Mouse (Mus musculus) hindbrain, embryonic 12.5 days (tissue): ENCODE measurements at regions not wholly inside any gene's neighbourhood (a gene's known extent, or its start where the extent isn't known, plus 50 kb on each side); places are given as distances from the start of the nearest gene placed in this dataset.

Source experiments
- ATAC-seq: fragments of 200-750 bp; cut with Nextera tagmentation; 2 replicates; pipeline ENCODE4 v1.8.0; 2017; ENCODE audit warnings: moderate TSS enrichment; ENCODE audit not compliant: low FRiP score
- H3K27ac ChIP-seq: fragments of 300-500 bp; sonication (generic); 2 replicates; pipeline ENCODE4 v1.5.1; 2016; ENCODE audit warnings: mild to moderate bottlenecking
- H3K27me3 ChIP-seq: fragments of 300-500 bp; sonication (generic); 2 replicates; pipeline ENCODE4 v1.6.1; 2016; ENCODE audit warnings: mild to moderate bottlenecking
- H3K36me3 ChIP-seq: fragments of 300-500 bp; sonication (generic); 2 replicates; pipeline ENCODE4 v1.6.1; 2016; ENCODE audit warnings: mild to moderate bottlenecking
- H3K4me1 ChIP-seq: fragments of 300-500 bp; sonication (generic); 2 replicates; pipeline ENCODE4 v1.6.1; 2016
- H3K4me2 ChIP-seq: fragments of 300-500 bp; sonication (generic); replicated peaks from 2 replicates; pipeline ENCODE4 v1.6.1; 2016; ENCODE audit warnings: mild to moderate bottlenecking
- H3K4me3 ChIP-seq: fragments of 300-500 bp; sonication (generic); 2 replicates; pipeline ENCODE4 v1.5.1; 2016; ENCODE audit warnings: mild to moderate bottlenecking
- H3K9ac ChIP-seq: fragments of 300-500 bp; sonication (generic); 2 replicates; pipeline ENCODE4 v1.6.1; 2016; ENCODE audit warnings: mild to moderate bottlenecking, moderate library complexity
- H3K9me3 ChIP-seq: fragments of 300-500 bp; sonication (generic); replicated peaks from 2 replicates; pipeline ENCODE4 v1.6.1; 2016; ENCODE audit warnings: mild to moderate bottlenecking
- WGBS: fragments of 180-500 bp; shearing (Covaris S2); methylation state at CpG from one replicate; pipeline ENCODE4 v1.1.7; 2016; 5-methylcytosine and 5-hydroxymethylcytosine counted together

GRCm38 (mm10) chr11:112370941-112371340 is 411.1 kb upstream of the Sox9 start:
- H3K9me3 ChIP-seq: no peaks in the 10 kb centered on the region
- no peaks in the 10 kb centered on the region for H3K27me3 ChIP-seq
- H3K36me3 ChIP-seq: no peaks in the 10 kb centered on the region
- 85% methylated on average over 4 of the region's 4 CpGs for WGBS
- no peak overlapping the region for H3K4me3 ChIP-seq
- no peak overlapping the region for H3K4me2 ChIP-seq
- H3K9ac ChIP-seq: no peak overlapping the region
- ATAC-seq: no peak
- no peak overlapping the region for H3K27ac ChIP-seq
- H3K4me1 ChIP-seq: 0 out of 2 replicates have a peak, but pooled peaks cover 7% of the 10 kb centered on the region

- no peaks in the 10 kb centered on the region for H3K27me3 ChIP-seq
- no peaks in the 10 kb centered on the region for H3K4me1 ChIP-seq
- 95% methylated on average over 3 of the region's 3 CpGs for WGBS
- no peak overlapping the region for H3K27ac ChIP-seq
- no peak overlapping the region for H3K9ac ChIP-seq
- no peaks in the 10 kb centered on the region for H3K9me3 ChIP-seq
- ATAC-seq: no peak
- no peaks in the 10 kb centered on the region for H3K36me3 ChIP-seq
- H3K4me2 ChIP-seq: no peak overlapping the region
- no peak overlapping the region for H3K4me3 ChIP-seq
Measured at GRCm38 (mm10) chr11:112400069-112400468, 382.0 kb upstream of the Sox9 start.

GRCm38 (mm10) chr11:112407681-112408080 is 374.3 kb upstream of the Sox9 start:
- H3K9me3 ChIP-seq: no peaks in the 10 kb centered on the region

GRCm38 (mm10) chr11:112412434-112412833 is 369.6 kb upstream of the Sox9 start:
- H3K36me3 ChIP-seq: no peaks in the 10 kb centered on the region
- no peaks in the 10 kb centered on the region for H3K9me3 ChIP-seq
- H3K9ac ChIP-seq: no peak overlapping the region
- no peak overlapping the region for H3K4me2 ChIP-seq
- peaks cover 10% of the 10 kb centered on the region; the same call in 1 of the 2 replicates for H3K4me1 ChIP-seq
- no peak for ATAC-seq
- no peak overlapping the region for H3K4me3 ChIP-seq
- H3K27me3 ChIP-seq: no peaks in the 10 kb centered on the region
- H3K27ac ChIP-seq: no peak overlapping the region
- 11% methylated on average over 4 of the region's 4 CpGs for WGBS

More at GRCm38 (mm10) chr11:112407681-112408080, 374.3 kb upstream of the Sox9 start:
- no peak overlapping the region for H3K4me3 ChIP-seq
- WGBS: 91% methylated on average over 8 of the region's 8 CpGs
- no peak overlapping the region for H3K27ac ChIP-seq
- H3K9ac ChIP-seq: no peak overlapping the region
- ATAC-seq: no peak
- H3K36me3 ChIP-seq: no peaks in the 10 kb centered on the region
- no peaks in the 10 kb centered on the region for H3K27me3 ChIP-seq
- no peak overlapping the region for H3K4me2 ChIP-seq
- peaks cover 6% of the 10 kb centered on the region; the same call in 1 of the 2 replicates for H3K4me1 ChIP-seq

- Histone ChIP-seq H3K4me1 (no peaks in the 10 kb centered on the region), H3K4me3 (no peak overlapping the region), H3K36me3 (no peaks in the 10 kb centered on the region), H3K9me3 (no peaks in the 10 kb centered on the region), H3K27ac (no peak overlapping the region), H3K9ac (no peak overlapping the region), H3K4me2 (no peak overlapping the region), H3K27me3 (no peaks in the 10 kb centered on the region)
- WGBS: 91% methylated on average over 1 of the region's 1 CpGs
- ATAC-seq: no peak
Measured at GRCm38 (mm10) chr11:112442639-112443038, 339.4 kb upstream of the Sox9 start.

- no peak overlapping the region for H3K9ac ChIP-seq
- no peaks in the 10 kb centered on the region for H3K36me3 ChIP-seq
- WGBS: 87% methylated on average over 4 of the region's 4 CpGs
- H3K4me3 ChIP-seq: no peak overlapping the region
- no peaks in the 10 kb centered on the region for H3K4me1 ChIP-seq
- H3K9me3 ChIP-seq: no peaks in the 10 kb centered on the region
- H3K27me3 ChIP-seq: no peaks in the 10 kb centered on the region
- no peak overlapping the region for H3K4me2 ChIP-seq
- no peak overlapping the region for H3K27ac ChIP-seq
- no peak for ATAC-seq
Measured at GRCm38 (mm10) chr11:112443890-112444289, 338.1 kb upstream of the Sox9 start.

GRCm38 (mm10) chr11:112449632-112450031 is 332.4 kb upstream of the Sox9 start:
- Histone ChIP-seq H3K27me3 (no peaks in the 10 kb centered on the region), H3K9ac (no peak overlapping the region), H3K9me3 (no peaks in the 10 kb centered on the region), H3K4me3 (no peak overlapping the region), H3K36me3 (no peaks in the 10 kb centered on the region), H3K4me1 (peaks cover 3% of the 10 kb centered on the region; the same call in 1 of the 2 replicates), H3K4me2 (no peak overlapping the region), H3K27ac (no peak overlapping the region)
- no peak for ATAC-seq
- WGBS: 31% methylated on average over 5 of the region's 5 CpGs

GRCm38 (mm10) chr11:112450227-112450626 is 331.8 kb upstream of the Sox9 start:
- Histone ChIP-seq H3K27me3 (no peaks in the 10 kb centered on the region), H3K36me3 (no peaks in the 10 kb centered on the region), H3K9ac (no peak overlapping the region), H3K4me1 (peaks cover 3% of the 10 kb centered on the region; the same call in 1 of the 2 replicates), H3K4me3 (no peak overlapping the region), H3K4me2 (no peak overlapping the region), H3K27ac (no peak overlapping the region), H3K9me3 (no peaks in the 10 kb centered on the region)
- 62% methylated on average over 6 of the region's 6 CpGs for WGBS
- no peak for ATAC-seq

- WGBS: 94% methylated on average over 2 of the region's 2 CpGs
- H3K27ac ChIP-seq: no peak overlapping the region
- no peak for ATAC-seq
- no peak overlapping the region for H3K4me2 ChIP-seq
- H3K9ac ChIP-seq: no peak overlapping the region
- no peaks in the 10 kb centered on the region for H3K27me3 ChIP-seq
- H3K9me3 ChIP-seq: no peaks in the 10 kb centered on the region
- no peak overlapping the region for H3K4me3 ChIP-seq
- no peaks in the 10 kb centered on the region for H3K4me1 ChIP-seq
- H3K36me3 ChIP-seq: no peaks in the 10 kb centered on the region
Measured at GRCm38 (mm10) chr11:112458075-112458474, 323.9 kb upstream of the Sox9 start.

GRCm38 (mm10) chr11:112463121-112463520 is 318.9 kb upstream of the Sox9 start:
- Histone ChIP-seq H3K9me3 (no peaks in the 10 kb centered on the region), H3K4me3 (no peak overlapping the region), H3K27me3 (no peaks in the 10 kb centered on the region), H3K36me3 (no peaks in the 10 kb centered on the region), H3K9ac (no peak overlapping the region), H3K27ac (no peak overlapping the region), H3K4me2 (no peak overlapping the region), H3K4me1 (no peaks in the 10 kb centered on the region)
- no peak for ATAC-seq
- WGBS: 79% methylated on average over 1 of the region's 1 CpGs

- no peak for ATAC-seq
- H3K36me3 ChIP-seq: no peaks in the 10 kb centered on the region
- no peaks in the 10 kb centered on the region for H3K9me3 ChIP-seq
- 86% methylated on average over 4 of the region's 4 CpGs for WGBS
- no peaks in the 10 kb centered on the region for H3K27me3 ChIP-seq
- H3K4me3 ChIP-seq: no peak overlapping the region
- H3K4me1 ChIP-seq: no peaks in the 10 kb centered on the region
- no peak overlapping the region for H3K4me2 ChIP-seq
- no peak overlapping the region for H3K27ac ChIP-seq
- H3K9ac ChIP-seq: no peak overlapping the region
Measured at GRCm38 (mm10) chr11:112464386-112464785, 317.6 kb upstream of the Sox9 start.

- ATAC-seq: no peak
- Histone ChIP-seq H3K36me3 (no peaks in the 10 kb centered on the region), H3K27me3 (no peaks in the 10 kb centered on the region), H3K27ac (no peak overlapping the region), H3K4me2 (no peak overlapping the region), H3K9ac (no peak overlapping the region), H3K4me1 (no peaks in the 10 kb centered on the region), H3K4me3 (no peak overlapping the region), H3K9me3 (no peaks in the 10 kb centered on the region)
- 68% methylated on average over 3 of the region's 3 CpGs for WGBS
Measured at GRCm38 (mm10) chr11:112470336-112470735, 311.7 kb upstream of the Sox9 start.

- Histone ChIP-seq H3K36me3 (no peaks in the 10 kb centered on the region), H3K27me3 (no peaks in the 10 kb centered on the region), H3K4me2 (no peak overlapping the region), H3K4me3 (no peak overlapping the region), H3K27ac (no peak overlapping the region), H3K9me3 (no peaks in the 10 kb centered on the region), H3K4me1 (peaks cover 5% of the 10 kb centered on the region; the same call in 1 of the 2 replicates), H3K9ac (no peak overlapping the region)
- ATAC-seq: no peak
- WGBS: 81% methylated on average over 7 of the region's 7 CpGs
Measured at GRCm38 (mm10) chr11:112473237-112473636, 308.8 kb upstream of the Sox9 start.
